Mouse (Mus musculus): ENCODE measurements at regions not wholly inside any gene's neighbourhood (a gene's known extent, or its start where the extent isn't known, plus 50 kb on each side); places are given as distances from the start of the nearest gene placed in this dataset.
"Not testable (repeated sequence)": the region's sequence is repeated elsewhere in the genome, so short reads cannot be mapped to it uniquely, and the experiment has no call there.

- not testable (repeated sequence) for TF ChIP-seq GATA1 (IDR thresholded peaks at IDR 0.05; ENCODE audit: borderline replicate concordance, low read length); FLI1 (IDR thresholded peaks at IDR 0.05; ENCODE audit: low read length)
Measured at GRCm38 (mm10) chr17:15240641-15241040, 136.0 kb downstream of the Dll1 start.

All from megakaryocyte, embryonic 14.5 days (primary cell).